Mouse (Mus musculus) hindbrain, embryonic 14.5 days (tissue): ENCODE measurements around the gene Utp11. TPM values are rescaled to one million over a fixed set of nuclear protein-coding genes. Genes with fewer than 3 reads are reported as not detected.
A peak's percentile ranks its signal among the peaks of the same experiment; 100 is the strongest.

Experiments
- ATAC-seq: fragments of 200-750 bp; cut with Nextera tagmentation; 2 replicates; pipeline ENCODE4 v1.8.0; 2017; ENCODE audit warnings: moderate number of reproducible peaks, mild to moderate bottlenecking, moderate TSS enrichment, moderate library complexity; ENCODE audit not compliant: low FRiP score
- DNase-seq: peaks from one replicate; pipeline ENCODE4 v3.0.0-alpha.2; 2015; ENCODE audit warnings: low spot score
- H3K27ac ChIP-seq: fragments of 300-500 bp; sonication (generic); 2 replicates; pipeline ENCODE4 v1.5.1; 2014; ENCODE audit warnings: mild to moderate bottlenecking, moderate library complexity
- H3K27me3 ChIP-seq: fragments of 300-500 bp; sonication (generic); 2 replicates; pipeline ENCODE4 v1.6.1; 2014; ENCODE audit warnings: mild to moderate bottlenecking, low read length, mixed read lengths; ENCODE audit not compliant: control insufficient read depth, insufficient read depth
- H3K36me3 ChIP-seq: fragments of 300-500 bp; sonication (generic); replicated peaks from 2 replicates; pipeline ENCODE4 v1.6.1; 2014; ENCODE audit not compliant: control insufficient read depth, insufficient read depth
- H3K4me1 ChIP-seq: fragments of 300-500 bp; sonication (generic); replicated peaks from 2 replicates; pipeline ENCODE4 v1.6.1; 2014; ENCODE audit warnings: antibody characterized with exemption, low read length, mixed read lengths; ENCODE audit not compliant: control insufficient read depth, insufficient read depth
- H3K4me2 ChIP-seq: fragments of 300-500 bp; sonication (generic); replicated peaks from 2 replicates; pipeline ENCODE4 v1.6.1; 2014; ENCODE audit warnings: mild to moderate bottlenecking, moderate library complexity
- H3K4me3 ChIP-seq: fragments of 300-500 bp; sonication (generic); replicated peaks from 2 replicates; pipeline ENCODE4 v1.5.1; 2014; ENCODE audit warnings: mild to moderate bottlenecking, low read length
- H3K9ac ChIP-seq: fragments of 300-500 bp; sonication (generic); 2 replicates; pipeline ENCODE4 v1.6.1; 2014
- H3K9me3 ChIP-seq: fragments of 300-500 bp; sonication (generic); 2 replicates; pipeline ENCODE4 v1.6.1; 2016; ENCODE audit warnings: low read length; ENCODE audit not compliant: control insufficient read depth
- WGBS: fragments of 180-500 bp; shearing (Covaris S2); extraction: QIAGEN DNeasy Blood & Tissue Kit; methylation state at CpG from one replicate; pipeline ENCODE4 v1.1.7; 2014; 5-methylcytosine and 5-hydroxymethylcytosine counted together
- polyA plus RNA-seq: library from polyadenylated mRNA; unstranded; fragments of >200 nt; fragmentation: Nextera tagmentation; extraction: Ambion mirVana; gene quantifications from 2 replicates; pipeline ENCODE4 v1.2.1, GENCODE M21; 2014

Utp11 gene
- polyA plus RNA-seq, 1 experiment from 2014 or later: 33.5 TPM

DNA sequence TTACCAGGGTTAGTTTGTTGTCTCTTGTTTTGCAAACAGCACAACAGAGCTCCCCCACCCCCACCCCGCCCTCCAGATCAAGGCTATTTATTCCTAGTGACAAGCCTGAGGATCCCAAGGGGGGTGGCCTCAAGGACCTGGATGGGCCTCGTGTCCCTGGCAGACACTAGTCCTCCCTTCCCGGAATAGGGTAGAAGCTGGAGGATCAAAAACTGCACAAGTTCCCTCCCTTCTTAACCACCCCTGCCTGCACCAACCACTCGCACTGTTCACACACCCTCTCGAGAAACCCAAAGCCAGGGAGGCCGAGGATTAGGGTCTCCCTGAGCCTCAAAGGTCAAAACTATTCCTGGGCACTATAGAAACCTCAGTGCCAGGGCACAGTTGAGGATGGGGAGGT is 6.4 kb upstream of the Utp11 start:
- Histone ChIP-seq H3K4me2 (peak overlapping the region; percentile 88), H3K4me1 (peaks cover 9% of the 10 kb centered on the region), H3K27ac (no peak overlapping the region), H3K36me3 (no peaks in the 10 kb centered on the region), H3K4me3 (0 out of 2 replicates have a peak overlapping the region, but pooled peaks have one; percentile 49), H3K27me3 (peaks cover 33% of the 10 kb centered on the region), H3K9me3 (no peaks in the 10 kb centered on the region), H3K9ac (no peak overlapping the region)
- 12% methylated on average over 6 of the region's 6 CpGs for WGBS
- ATAC-seq (no peak), DNase-seq (no peak)

DNA sequence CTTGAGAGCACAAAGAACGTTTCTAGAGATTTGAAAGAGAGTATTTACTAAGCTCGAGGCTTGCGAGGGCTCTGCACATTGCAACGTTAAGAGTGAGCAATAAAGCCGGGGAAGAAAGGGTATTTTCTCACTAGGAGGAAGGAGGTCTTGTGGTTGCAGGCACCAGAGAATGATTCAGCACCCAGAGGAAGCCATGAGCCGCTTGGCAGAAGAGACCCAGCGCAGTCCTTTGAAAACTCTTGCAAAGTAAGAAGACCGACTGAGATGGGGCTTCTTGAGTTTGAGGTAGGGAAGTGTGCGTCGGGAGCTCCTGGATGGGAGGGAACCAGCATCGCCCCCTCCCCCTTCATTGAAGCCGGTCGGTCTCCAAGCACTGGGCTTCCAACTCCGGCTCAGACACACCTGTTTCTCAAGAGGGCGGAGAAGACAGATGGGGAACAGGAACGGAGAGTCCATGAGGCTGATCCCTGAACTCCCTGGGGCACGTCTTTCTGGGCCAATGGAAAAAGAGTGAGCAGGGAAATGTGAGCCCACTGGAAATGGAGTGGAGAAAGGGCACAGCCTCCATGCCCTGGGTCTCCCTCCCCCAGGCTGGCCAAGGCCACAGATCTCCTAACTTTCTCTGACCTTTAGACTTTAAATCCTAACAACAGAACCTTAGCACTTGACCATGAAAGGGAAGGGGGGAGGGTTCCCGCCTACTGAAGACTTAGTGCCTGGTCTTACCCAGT is 2.6 kb upstream of the Utp11 start:
- no peak overlapping the region for H3K4me2 ChIP-seq
- no peak for ATAC-seq
- no peak overlapping the region for H3K9ac ChIP-seq
- H3K27ac ChIP-seq: no peak overlapping the region
- H3K4me1 ChIP-seq: peaks cover 14% of the 10 kb centered on the region
- DNase-seq: no peak
- peaks cover 25% of the 10 kb centered on the region for H3K27me3 ChIP-seq
- H3K36me3 ChIP-seq: 0 out of 2 replicates have a peak, but pooled peaks cover 3% of the 10 kb centered on the region
- 19% methylated on average over 18 of the region's 18 CpGs for WGBS
- no peak overlapping the region for H3K4me3 ChIP-seq
- no peaks in the 10 kb centered on the region for H3K9me3 ChIP-seq

DNA sequence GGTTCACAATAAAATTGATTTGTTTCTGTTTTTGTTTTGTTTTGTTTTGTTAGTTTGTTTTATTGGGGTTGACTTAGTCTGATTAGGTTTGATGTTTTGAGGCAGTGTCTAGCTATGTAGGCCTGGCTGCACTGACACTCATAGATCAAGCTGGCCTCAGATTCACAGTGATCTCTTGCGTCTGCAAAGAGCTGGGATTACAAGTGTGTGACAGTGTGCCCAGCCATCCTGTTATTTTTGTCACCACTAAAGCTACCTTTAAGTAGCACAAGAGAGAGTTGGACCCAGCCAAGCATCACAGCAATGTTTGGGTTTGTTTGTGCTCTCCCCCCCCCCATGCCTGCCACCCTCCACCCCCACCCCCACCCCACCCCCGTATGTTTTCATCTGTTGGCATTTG is 1.2 kb upstream of the Utp11 start:
- Histone ChIP-seq H3K9ac (no peak overlapping the region), H3K27ac (no peak overlapping the region), H3K9me3 (no peaks in the 10 kb centered on the region), H3K4me3 (no peak overlapping the region), H3K4me1 (peaks cover 14% of the 10 kb centered on the region), H3K27me3 (peaks cover 14% of the 10 kb centered on the region), H3K4me2 (no peak overlapping the region), H3K36me3 (0 out of 2 replicates have a peak, but pooled peaks cover 7% of the 10 kb centered on the region)
- WGBS: 81% methylated on average over 2 of the region's 2 CpGs
- DNase-seq: no peak
- no peak for ATAC-seq

DNA sequence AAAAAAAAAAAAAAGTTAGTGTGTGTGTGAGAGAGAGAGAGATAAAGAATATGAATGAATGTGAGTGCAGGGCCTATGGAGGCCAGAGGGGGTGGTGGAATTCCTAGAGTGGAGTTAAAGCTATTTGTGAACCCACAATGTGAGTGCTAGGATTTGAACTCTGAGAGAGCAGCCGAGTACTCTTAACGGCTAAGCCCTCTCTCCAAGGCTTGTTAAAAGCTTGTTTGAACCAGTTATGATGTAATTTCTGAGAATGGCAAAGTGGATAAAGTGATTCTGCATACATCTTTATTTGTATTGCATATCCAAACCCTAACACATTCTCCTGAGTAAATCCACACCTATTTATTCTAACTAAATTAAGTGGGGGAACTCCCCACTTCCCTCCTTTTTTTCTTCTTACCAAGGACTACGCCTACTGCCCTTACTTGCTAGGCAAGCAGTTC is 961 bp downstream of the Utp11 start:
- no peaks in the 10 kb centered on the region for H3K9me3 ChIP-seq
- WGBS: 76% methylated on average over 3 of the region's 3 CpGs
- no peak for ATAC-seq
- peak overlapping the region; percentile 78 for H3K4me2 ChIP-seq
- H3K27ac ChIP-seq: no peak overlapping the region
- peak overlapping the region; percentile 69 for H3K4me3 ChIP-seq
- H3K4me1 ChIP-seq: peaks cover 14% of the 10 kb centered on the region
- H3K36me3 ChIP-seq: peaks cover 18% of the 10 kb centered on the region
- no peak for DNase-seq
- peak overlapping the region; percentile 83 for H3K9ac ChIP-seq
- H3K27me3 ChIP-seq: peaks cover 5% of the 10 kb centered on the region

DNA sequence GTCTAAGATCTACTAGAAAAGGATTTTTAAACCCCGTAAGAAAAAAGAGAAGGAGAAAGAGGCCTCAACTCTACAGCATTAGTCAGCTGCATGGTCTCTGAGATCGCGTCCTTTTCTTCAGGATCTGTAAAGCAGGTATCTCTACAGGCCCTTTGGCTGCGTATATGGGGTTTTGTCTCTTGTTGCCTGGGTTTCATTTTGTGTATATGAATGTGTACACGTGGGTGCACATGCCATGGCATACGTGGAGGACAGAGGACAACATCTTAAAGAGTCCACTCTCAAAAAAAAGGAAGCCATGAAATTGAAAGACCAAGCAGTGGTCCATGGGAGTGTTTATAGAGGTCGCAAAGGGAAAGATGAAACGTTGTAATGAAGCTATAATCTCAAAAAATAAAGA is 1.9 kb downstream of the Utp11 start:
- Histone ChIP-seq H3K36me3 (peaks cover 26% of the 10 kb centered on the region), H3K4me3 (no peak overlapping the region), H3K9ac (no peak overlapping the region), H3K4me2 (no peak overlapping the region), H3K27ac (no peak overlapping the region), H3K9me3 (no peaks in the 10 kb centered on the region), H3K27me3 (peaks cover 5% of the 10 kb centered on the region), H3K4me1 (peaks cover 14% of the 10 kb centered on the region)
- ATAC-seq (no peak), DNase-seq (no peak)
- 85% methylated on average over 8 of the region's 8 CpGs for WGBS

DNA sequence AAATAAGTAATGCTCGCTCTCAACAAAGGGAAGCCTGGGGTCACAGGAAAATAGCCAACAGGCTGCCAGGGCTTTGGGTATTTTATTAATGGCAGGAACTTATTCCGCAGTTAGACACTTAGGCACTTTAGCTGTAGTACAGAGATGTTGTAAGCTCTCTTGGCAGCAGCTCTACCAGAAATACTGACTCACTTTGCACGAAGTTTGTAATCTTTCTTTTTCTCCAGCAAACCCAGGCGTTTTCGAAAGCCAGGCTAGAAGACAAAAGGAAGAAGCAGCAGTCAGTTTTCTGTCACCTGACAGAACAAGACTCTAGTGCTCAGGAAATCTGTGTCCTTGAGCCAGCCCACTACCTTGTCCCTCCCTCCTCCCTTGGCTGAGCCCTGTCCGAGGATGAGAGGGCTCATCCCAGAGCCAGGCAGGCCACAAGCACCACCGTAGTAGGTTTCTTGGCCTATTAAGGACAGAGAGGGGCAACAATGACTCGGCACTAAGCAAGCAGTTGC is 7.5 kb downstream of the Utp11 start:
- H3K4me1 ChIP-seq: peaks cover 2% of the 10 kb centered on the region; the same call in 1 of the 2 replicates
- ATAC-seq: no peak
- H3K4me2 ChIP-seq: no peak overlapping the region
- no peaks in the 10 kb centered on the region for H3K27me3 ChIP-seq
- peaks cover 72% of the 10 kb centered on the region for H3K36me3 ChIP-seq
- no peak for DNase-seq
- no peak overlapping the region for H3K9ac ChIP-seq
- no peak overlapping the region for H3K4me3 ChIP-seq
- no peaks in the 10 kb centered on the region for H3K9me3 ChIP-seq
- H3K27ac ChIP-seq: no peak overlapping the region
- 89% methylated on average over 8 of the region's 8 CpGs for WGBS

DNA sequence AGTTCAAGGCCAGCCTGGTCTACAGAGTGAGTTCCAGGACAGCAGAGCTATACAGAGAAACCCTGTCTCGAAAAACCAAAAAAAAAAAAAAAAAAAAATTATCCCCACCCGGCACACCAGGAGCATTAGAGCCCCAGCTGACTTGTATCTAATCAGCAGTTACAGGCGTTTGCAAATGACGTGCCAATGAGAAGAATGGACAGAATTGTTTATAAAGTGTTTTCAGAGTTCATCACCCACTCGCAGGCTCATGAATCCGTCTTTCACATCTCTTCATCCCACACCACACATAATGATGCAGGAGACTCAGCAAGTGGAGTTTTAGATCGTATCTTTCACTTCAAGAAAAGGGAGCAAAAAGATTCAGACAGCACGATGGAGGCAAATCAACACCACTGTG is 7.9 kb downstream of the Utp11 start:
- H3K9me3 ChIP-seq: no peaks in the 10 kb centered on the region
- no peak for DNase-seq
- H3K4me1 ChIP-seq: no peaks in the 10 kb centered on the region
- H3K4me2 ChIP-seq: no peak overlapping the region
- ATAC-seq: no peak
- 85% methylated on average over 8 of the region's 8 CpGs for WGBS
- no peaks in the 10 kb centered on the region for H3K27me3 ChIP-seq
- H3K27ac ChIP-seq: no peak overlapping the region
- H3K4me3 ChIP-seq: no peak overlapping the region
- H3K9ac ChIP-seq: no peak overlapping the region
- peaks cover 72% of the 10 kb centered on the region for H3K36me3 ChIP-seq

DNA sequence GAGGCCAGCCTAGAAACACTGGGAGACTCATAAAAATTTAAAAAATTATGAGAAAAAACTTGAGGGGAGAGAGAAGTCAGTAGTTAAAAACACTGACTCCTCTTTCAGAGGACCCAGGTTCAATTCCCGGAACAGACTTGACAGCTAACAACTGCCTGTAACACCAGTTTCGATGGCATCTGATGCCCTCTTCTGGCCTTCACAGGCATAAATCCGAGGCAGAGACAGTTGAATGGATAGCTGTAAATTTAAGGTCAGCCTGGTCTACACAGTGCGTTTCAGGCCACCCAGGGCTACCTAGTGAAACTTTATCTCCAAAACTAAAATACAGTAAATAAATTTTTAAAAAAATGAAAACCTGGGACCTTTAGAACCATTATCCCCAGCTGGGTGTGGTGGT is 8.4 kb downstream of the Utp11 start:
- ATAC-seq (no peak), DNase-seq (no peak)
- Histone ChIP-seq H3K9ac (no peak overlapping the region), H3K4me2 (no peak overlapping the region), H3K4me3 (no peak overlapping the region), H3K27me3 (no peaks in the 10 kb centered on the region), H3K9me3 (no peaks in the 10 kb centered on the region), H3K27ac (no peak overlapping the region), H3K36me3 (peaks cover 77% of the 10 kb centered on the region), H3K4me1 (no peaks in the 10 kb centered on the region)
- 87% methylated on average over 4 of the region's 4 CpGs for WGBS

DNA sequence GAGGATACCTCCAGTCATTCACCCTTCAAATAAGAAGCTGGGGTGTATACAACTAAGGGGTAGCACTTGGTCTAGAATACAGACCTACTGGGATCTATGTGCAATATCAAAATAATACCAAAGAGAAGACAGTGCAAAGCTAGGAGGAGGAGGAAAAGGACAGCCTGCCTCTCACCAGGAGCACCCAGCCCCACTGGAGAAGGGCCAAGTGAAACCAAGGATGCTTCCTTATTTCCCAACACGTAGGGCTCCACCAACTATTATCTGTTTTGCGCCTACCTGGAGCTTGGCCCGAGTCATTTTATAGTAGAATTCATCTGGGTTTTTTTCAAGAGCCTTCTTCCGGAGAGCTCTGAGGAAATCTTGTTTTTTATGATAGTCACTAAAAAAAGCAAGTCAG is 9.9 kb downstream of the Utp11 start:
- WGBS: 92% methylated on average over 4 of the region's 4 CpGs
- Histone ChIP-seq H3K9ac (no peak overlapping the region), H3K27me3 (no peaks in the 10 kb centered on the region), H3K4me1 (no peaks in the 10 kb centered on the region), H3K27ac (no peak overlapping the region), H3K4me3 (no peak overlapping the region), H3K36me3 (peaks cover 90% of the 10 kb centered on the region), H3K4me2 (no peak overlapping the region), H3K9me3 (no peaks in the 10 kb centered on the region)
- no peak for DNase-seq
- ATAC-seq: no peak
